Mouse (Mus musculus): ENCODE results near the gene Gm21983. TPM values are rescaled to one million over a fixed set of nuclear protein-coding genes. Genes with fewer than 3 reads are reported as not detected.
A peak's percentile ranks its signal among the peaks of the same experiment; 100 is the strongest.

Gm21983 gene
- total RNA-seq (2021) = not detected

DNA sequence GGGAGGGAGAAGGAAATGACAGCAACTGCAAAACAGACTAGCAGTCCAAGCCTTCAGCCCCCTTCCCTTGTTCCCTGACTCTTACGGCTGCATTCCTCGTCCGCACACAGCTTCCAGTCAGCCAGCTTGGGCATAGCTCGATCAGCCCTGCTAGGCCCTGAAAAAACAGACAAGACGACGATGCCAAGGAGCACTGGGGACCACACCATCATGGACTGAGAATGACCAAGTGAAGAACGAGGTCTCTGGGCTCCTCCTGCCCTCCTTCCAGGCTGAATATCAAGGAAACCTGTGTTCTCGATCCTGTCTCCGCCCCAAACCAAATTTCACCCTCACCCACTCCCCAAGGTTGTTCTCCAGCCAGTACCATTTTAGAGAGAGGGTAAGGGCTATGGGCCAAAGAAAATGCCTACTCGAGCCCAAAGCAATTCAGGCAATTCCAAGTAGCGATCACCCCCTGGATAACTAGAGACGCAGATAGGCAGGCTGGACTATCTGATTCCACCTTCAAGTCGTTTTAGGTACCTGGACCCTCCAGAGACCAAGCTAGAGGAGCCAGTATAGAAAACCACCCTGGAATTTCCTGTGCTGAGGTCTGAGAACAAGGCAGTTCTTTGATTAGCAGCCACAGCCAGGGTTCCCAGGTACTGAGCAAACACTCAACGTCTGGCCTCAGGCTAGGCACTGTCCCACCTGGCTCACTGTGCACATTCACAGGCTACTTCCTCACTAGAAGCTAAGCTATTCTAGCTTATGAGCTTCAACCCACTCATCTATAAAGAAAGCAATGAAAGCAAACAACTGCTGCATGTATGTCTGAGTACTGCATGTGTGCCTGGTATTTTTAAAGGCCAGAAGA lies at the start of gene Gm21983, which contains the start of gene Mia:
Gene Gm21983, minus strand, starts transcription at position 250 of the 859 bp plus-strand sequence.
Gene Mia, minus strand, starts transcription at position 321 of the 859 bp plus-strand sequence.
- intact Hi-C loops (cut with DNase I) = no loop called here
- no peak for DNase-seq (ENCODE audit: low spot score in 2 of 2)

DNA sequence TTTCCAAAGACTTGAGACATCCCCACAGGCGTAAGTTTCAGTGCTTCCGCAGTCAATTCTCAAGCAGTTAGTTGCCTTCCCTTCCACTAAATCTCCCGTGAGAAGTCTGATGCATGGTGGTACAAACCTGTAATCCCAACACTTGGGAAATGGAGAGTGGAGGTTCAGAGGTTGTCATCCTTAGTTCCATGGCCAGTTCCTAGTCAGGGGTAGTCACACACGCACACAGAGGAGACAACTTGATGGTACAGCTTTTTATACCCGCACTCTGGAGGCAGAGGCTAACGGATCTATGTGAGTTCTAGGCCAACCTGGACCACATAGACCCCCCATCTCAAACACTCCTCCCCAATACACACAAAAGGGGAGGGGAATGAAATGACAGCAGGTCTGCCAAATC lies 48.0 kb upstream of the Gm21983 start:
- intact Hi-C loops (cut with DNase I) = loop anchor here (5.0 kb wide), 1 partner anchor 33 kb away; no protein-coding TSS in a partner anchor
- DNase-seq (ENCODE audit: low spot score in 2 of 2) = no peak

DNA sequence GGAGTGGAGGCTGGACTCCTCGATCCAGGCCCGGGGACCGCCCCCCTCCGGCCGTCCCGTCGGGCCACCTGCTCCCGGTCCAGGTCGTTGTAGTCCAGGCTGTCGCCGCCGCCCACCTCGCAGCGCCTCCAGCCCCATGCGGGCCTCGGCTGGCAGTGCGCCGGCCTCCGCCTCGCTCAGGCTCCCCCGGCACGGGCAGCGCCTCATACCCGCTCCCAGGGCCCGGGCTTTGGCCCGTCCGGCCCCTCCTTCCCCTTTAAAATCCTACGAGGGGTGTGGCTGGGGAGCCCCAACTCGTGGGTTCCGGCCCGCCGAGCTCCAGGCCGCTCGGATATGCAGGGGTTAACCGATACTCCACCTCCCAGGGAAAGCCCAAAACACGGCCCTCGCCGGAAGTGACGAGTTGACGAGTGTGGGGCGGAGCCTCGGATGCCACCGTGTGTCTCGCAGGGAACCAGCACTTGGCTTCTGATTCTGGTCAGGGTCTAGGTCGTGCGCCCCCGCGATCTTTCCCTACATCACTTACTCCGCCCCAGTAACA lies 47.5 kb upstream of the Gm21983 start, which contains the start of gene Itpkc:
Gene Itpkc, minus strand, starts transcription at position 381 of the 541 bp plus-strand sequence.
- DNase-seq (ENCODE audit: low spot score in 2 of 2) = peak; percentile 92
- intact Hi-C loops (cut with DNase I) = loop anchor here (5.0 kb wide), 1 partner anchor 34 kb away; no protein-coding TSS in a partner anchor

GRCm38 (mm10) chr7:27227676-27228075 lies 46.8 kb upstream of the Gm21983 start:
- peak in 1 of 2 experiments; percentile 28 for DNase-seq (ENCODE audit: low spot score in 2 of 2)
- intact Hi-C loops (cut with DNase I) = loop anchor here (5.0 kb wide), 1 partner anchor 35 kb away; no protein-coding TSS in a partner anchor

DNA sequence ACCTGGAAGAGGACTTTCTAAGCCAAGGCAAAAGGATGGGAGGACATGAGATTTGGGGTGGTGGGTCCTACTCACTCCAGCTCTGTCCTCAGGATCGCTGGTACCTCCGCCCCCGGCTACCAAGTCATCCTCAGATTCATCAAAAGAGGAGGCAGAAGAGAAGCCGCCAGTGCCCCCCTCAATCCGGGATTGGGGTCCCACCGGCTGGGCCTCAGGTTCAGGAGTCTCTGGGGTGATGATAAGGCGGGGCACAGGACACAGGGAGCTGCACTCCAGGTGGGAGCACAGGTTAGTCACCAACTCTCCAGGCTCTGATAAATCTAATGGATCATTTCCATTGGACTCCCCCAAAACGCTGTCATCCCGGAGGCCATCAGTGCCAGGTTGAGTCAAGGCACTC lies 46.4 kb upstream of the Gm21983 start:
- intact Hi-C loops (cut with DNase I) = loop anchor here (5.0 kb wide), 1 partner anchor 35 kb away; no protein-coding TSS in a partner anchor
- DNase-seq (ENCODE audit: low spot score in 2 of 2) = no peak

- intact Hi-C loops (cut with DNase I) = loop anchor here (5.0 kb wide), 1 partner anchor 37 kb away; no protein-coding TSS in a partner anchor
- peak; percentile 50 for DNase-seq (ENCODE audit: low spot score in 2 of 2)
Measured at GRCm38 (mm10) chr7:27224877-27225575, 44.1 kb upstream of the Gm21983 start.

GRCm38 (mm10) chr7:27222538-27222937 lies 41.7 kb upstream of the Gm21983 start:
- intact Hi-C loops (cut with DNase I) = no loop called here
- DNase-seq (ENCODE audit: low spot score in 2 of 2) = no peak

DNA sequence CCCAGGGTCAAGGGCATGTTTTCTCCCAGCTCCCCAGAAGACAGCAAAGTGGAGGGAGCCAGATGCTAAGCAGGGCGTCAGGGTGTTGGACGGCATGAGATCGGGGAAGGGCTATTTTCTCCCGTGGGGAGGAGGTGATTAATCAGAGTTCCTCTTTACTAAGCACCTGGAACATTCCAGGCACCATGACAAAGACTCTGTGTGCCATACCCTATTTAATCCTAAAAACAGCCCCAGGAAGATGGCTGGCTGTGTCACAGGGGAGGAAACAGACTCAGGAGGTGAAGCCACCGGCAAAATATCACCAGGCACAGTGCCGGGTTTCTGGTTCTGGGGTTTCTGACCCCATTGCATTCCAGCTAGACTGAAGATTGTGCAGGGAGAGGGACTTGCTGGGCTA lies 41.1 kb upstream of the Gm21983 start:
- DNase-seq (ENCODE audit: low spot score in 2 of 2) = no peak
- intact Hi-C loops (cut with DNase I) = no loop called here

DNA sequence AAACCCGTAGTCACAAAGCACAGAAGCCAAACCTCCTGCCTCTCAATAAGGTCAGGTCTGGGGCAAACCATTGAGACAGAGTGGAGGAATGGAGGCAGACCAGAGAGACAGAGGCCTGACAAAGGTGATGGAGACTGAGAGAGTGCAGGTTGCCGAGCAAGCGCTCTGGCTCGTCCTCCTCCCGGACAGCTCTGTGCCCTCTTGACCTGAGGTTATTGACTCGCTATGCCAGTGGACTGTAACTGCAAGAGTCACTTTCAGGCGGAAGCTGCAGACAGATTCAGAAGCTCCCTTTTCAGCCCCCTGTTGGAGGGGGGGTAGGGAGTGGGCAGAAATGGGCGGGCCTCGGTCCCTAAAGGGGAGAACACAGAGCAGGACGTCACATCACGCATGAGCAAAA lies 39.1 kb upstream of the Gm21983 start:
- DNase-seq (ENCODE audit: low spot score in 2 of 2) = no peak
- intact Hi-C loops (cut with DNase I) = no loop called here

GRCm38 (mm10) chr7:27218586-27218985 lies 37.7 kb upstream of the Gm21983 start:
- intact Hi-C loops (cut with DNase I) = no loop called here
- no peak for DNase-seq (ENCODE audit: low spot score in 2 of 2)

- intact Hi-C loops (cut with DNase I) = no loop called here
Measured at GRCm38 (mm10) chr7:27212626-27213025, 31.7 kb upstream of the Gm21983 start.

DNA sequence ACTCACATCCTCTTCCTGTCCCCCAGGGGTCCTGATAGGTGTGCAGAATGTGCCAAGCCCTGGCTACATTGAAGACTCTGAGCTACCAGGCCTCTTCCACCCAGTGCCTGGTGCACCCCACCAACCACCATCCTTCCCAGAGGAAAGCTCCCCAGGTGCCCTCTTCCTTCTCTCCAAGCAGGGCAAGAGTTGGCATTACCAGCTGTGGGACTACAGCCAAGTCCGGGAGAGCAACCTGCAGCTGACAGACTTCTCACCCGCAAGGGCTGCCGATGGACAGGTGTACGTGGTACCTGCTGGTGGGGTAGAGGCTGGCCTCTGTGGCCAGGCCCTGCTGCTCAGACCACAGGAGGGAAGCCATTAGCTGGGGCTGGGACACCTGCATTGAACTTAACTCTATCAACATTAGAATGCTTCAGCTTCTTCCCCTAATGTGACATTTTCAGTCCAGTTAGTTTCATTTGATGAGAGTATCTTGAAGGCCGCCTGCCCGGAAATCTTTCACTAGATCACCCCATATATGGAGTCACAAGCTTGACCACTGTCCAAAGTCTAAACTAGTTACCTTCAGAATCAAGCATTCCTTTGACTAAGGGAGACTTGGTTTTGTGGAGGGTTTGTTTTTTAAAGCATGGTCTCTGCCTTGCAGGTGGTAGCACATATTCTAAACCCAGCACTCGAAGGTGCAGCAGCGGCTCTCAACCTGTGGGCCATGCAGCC lies 23.0 kb upstream of the Gm21983 start:
- no peak for DNase-seq (ENCODE audit: low spot score in 2 of 2)
- intact Hi-C loops (cut with DNase I) = no loop called here

More at GRCm38 (mm10) chr7:27212626-27213025, 31.7 kb upstream of the Gm21983 start:
- DNase-seq (ENCODE audit: low spot score in 2 of 2) = no peak

DNA sequence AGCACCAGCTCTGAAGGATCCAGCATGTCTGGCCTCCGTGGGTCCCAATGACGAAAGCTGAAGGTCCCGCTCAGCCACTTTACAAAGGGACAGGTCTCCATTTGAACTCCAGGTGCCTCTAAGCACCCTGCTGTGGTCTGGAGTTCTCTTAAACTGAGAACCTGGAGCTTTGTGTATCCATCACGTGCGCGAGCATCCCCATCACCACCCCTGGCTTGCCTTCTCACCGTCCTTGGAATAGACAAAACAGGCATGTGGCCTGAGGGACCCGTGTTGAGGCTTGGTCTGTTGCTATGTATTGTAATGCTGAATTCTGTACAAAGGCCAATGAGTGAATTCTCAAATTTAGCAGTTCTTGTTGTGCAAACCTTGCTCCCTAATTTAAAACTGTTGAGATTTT lies 17.9 kb upstream of the Gm21983 start:
- intact Hi-C loops (cut with DNase I) = no loop called here

DNA sequence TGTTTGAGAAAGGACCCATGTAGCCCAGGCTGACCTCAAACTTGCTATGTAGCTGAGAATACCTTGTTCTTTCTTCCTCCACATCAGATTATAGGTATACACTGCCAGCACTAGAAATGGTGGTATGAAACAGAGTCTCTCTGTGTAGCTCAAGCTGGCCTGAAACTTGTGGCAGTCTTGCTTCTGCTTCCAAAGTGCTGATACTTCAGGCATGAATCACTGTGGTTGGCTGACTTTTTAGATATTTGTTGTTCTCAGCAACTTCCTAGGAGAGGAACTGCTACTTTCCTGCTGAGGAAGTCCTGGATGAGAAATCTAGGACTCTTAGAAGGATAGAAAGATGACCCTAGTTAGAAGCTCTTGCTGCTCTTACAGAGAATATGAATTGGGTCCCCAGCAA lies 17.5 kb upstream of the Gm21983 start:
- intact Hi-C loops (cut with DNase I) = no loop called here

More for the DNA sequence above, 17.9 kb upstream of the Gm21983 start:
- DNase-seq (ENCODE audit: low spot score in 2 of 2) = no peak

DNA sequence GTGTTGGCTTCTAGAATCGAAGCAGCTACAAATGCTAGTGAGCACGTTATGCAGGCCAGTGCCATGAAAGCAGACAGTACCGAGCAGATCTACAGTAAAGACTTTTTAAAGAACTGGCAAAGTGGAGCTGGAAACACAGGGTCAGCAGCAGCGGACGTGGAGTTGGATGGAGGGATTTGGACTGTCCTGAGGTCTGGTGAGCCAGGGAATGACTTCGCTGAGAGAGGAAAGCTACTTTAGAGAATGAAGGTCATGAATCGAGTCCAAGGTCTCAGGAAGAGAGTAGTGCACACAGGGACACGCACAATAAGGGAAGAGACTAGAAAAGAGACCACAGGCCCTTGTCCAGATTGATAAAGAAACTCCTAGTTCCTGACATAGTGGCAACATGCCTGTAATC lies 16.7 kb upstream of the Gm21983 start:
- no peak for DNase-seq (ENCODE audit: low spot score in 2 of 2)
- intact Hi-C loops (cut with DNase I) = no loop called here

More for the DNA sequence above, 17.5 kb upstream of the Gm21983 start:
- DNase-seq (ENCODE audit: low spot score in 2 of 2) = no peak

DNA sequence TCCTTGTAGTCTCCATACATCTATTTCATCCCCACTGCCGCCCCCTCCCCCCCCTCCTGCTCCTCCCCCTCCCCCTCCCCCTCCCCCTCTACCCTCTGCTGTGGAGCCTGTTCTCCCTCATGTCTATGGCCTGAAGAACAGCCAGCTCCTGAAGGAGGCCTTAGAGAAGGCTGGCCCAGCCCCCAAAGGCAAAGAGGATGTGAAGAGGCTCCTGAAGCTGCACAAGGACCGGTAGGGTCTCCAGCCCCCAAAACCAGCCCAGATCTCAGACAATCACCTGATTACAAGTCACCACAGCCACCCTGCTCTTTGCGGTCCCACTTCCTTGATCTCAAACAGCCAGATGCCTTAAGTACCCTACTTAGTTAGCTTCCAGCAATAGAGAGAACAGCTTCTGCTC lies 16.2 kb upstream of the Gm21983 start:
- no peak for DNase-seq (ENCODE audit: low spot score in 2 of 2)
- intact Hi-C loops (cut with DNase I) = no loop called here

DNA sequence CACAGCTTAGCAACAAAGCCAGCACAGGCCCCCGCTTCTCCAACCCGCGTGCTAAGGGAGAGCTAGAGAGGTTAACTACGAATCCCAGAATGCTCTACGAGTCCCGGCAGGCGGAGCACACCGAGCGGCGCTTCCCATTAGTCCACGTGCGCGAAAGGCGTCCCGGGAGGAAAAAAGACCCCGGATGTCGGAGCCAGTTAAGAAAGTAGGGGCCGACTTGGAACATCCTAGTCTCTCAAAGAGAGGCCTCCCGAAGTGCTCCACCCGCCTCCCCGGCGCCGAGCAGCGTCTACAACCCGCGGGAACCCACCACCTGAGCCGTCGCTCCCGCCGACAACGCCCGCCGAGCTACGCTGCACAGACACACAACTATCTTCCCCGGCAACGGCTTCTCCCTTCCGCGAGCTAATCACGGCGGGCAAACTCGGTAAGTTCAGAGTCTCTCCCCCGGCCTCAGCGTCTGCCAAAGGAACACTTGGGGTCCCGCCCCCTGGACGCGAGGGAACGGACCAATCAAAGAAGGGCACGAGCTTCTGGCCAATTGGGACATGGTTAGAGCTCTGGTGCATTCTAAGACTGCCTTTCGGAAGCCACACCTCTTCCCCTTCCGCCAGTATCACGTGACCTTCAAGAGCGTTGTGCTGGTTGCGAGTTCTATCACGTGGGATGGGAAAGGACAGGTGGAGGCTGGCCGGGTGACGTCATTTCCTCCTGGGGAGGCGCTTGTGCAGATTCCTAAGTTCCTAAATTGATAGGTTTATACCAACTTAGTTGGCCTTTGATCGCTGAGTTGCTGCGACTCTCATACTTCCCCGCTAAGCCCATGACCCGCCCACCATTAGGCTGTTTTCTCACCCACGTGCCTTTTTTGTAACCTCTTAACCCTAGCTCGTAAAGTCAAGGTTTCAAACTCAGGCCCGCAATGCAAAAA lies 15.1 kb upstream of the Gm21983 start, which contains the start of the genes BC024978 and Snrpa:
Gene BC024978, plus strand, starts transcription at position 101 of the 931 bp plus-strand sequence.
Gene Snrpa, minus strand, starts transcription at position 591 of the 931 bp plus-strand sequence.
- intact Hi-C loops (cut with DNase I) = no loop called here
- DNase-seq (ENCODE audit: low spot score in 2 of 2) = peak; percentile 95

DNA sequence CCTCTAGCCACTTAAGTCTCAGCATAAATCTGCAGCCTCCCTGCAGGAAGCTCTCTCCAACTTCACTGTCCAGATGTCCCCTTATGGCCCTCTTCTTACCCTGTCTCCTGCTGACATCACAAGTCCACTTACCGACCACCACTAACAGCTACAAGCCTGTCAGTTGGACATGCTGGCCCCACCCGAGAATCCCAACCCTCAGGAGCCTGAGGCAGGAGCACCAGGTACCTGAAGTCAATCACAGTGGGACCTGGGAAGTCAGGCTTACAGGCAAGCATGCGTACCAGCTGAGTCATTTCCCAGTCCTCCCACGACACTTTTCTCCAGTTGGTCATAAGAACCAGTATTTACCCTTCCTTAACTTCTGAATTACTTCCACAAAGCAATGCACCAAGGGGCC lies 12.8 kb upstream of the Gm21983 start:
- intact Hi-C loops (cut with DNase I) = no loop called here

More for the DNA sequence above, 12.8 kb upstream of the Gm21983 start:
- DNase-seq (ENCODE audit: low spot score in 2 of 2) = no peak
